Mouse (Mus musculus) lung, embryonic 14.5 days (tissue): ENCODE measurements around the gene Ccdc121. TPM values are rescaled to one million over a fixed set of nuclear protein-coding genes. Genes with fewer than 3 reads are reported as not detected.

ENCODE experiments used
- ATAC-seq: fragments of 200-750 bp; cut with Nextera tagmentation; 2 replicates; pipeline ENCODE4 v1.8.0; 2017; ENCODE audit warnings: mild to moderate bottlenecking, moderate TSS enrichment, moderate library complexity; ENCODE audit not compliant: insufficient read depth
- DNase-seq: peaks from one replicate; pipeline ENCODE4 v3.0.0-alpha.2; 2015
- H3K27ac ChIP-seq: fragments of 300-500 bp; sonication (generic); 2 replicates; pipeline ENCODE4 v1.5.1; 2014; ENCODE audit warnings: low read depth, mild to moderate bottlenecking, moderate library complexity
- H3K27me3 ChIP-seq: fragments of 300-500 bp; sonication (generic); 2 replicates; pipeline ENCODE4 v1.6.1; 2014; ENCODE audit warnings: low read length, control low read depth; ENCODE audit not compliant: insufficient read depth
- H3K36me3 ChIP-seq: fragments of 300-500 bp; sonication (generic); 2 replicates; pipeline ENCODE4 v1.6.1; 2014; ENCODE audit warnings: control low read depth; ENCODE audit not compliant: insufficient read depth
- H3K4me1 ChIP-seq: fragments of 300-500 bp; sonication (generic); 2 replicates; pipeline ENCODE4 v1.6.1; 2014; ENCODE audit warnings: antibody characterized with exemption, control low read depth; ENCODE audit not compliant: insufficient read depth
- H3K4me2 ChIP-seq: fragments of 300-500 bp; sonication (generic); 2 replicates; pipeline ENCODE4 v1.6.1; 2014; ENCODE audit warnings: mild to moderate bottlenecking
- H3K4me3 ChIP-seq: fragments of 300-500 bp; sonication (generic); 2 replicates; pipeline ENCODE4 v1.5.1; 2014; ENCODE audit warnings: low read depth, low read length
- H3K9ac ChIP-seq: fragments of 300-500 bp; sonication (generic); 2 replicates; pipeline ENCODE4 v1.6.1; 2014
- H3K9me3 ChIP-seq: fragments of 300-500 bp; sonication (generic); 2 replicates; pipeline ENCODE4 v1.6.1; 2016; ENCODE audit warnings: low read depth, low read length, control low read depth
- CTCF ChIP-seq: IDR thresholded peaks from 2 replicates; pipeline ENCODE4 v1.5.1; 2016; ENCODE audit warnings: antibody characterized with exemption, low read depth
- WGBS: fragments of 180-500 bp; shearing (Covaris S2); extraction: QIAGEN DNeasy Blood & Tissue Kit; methylation state at CpG from one replicate; pipeline ENCODE4 v1.1.7; 2014; 5-methylcytosine and 5-hydroxymethylcytosine counted together
- polyA plus RNA-seq: library from polyadenylated mRNA; unstranded; fragments of >200 nt; fragmentation: Nextera tagmentation; extraction: Ambion mirVana; gene quantifications from 2 replicates; pipeline ENCODE4 v1.2.1, GENCODE M21; 2014

Gene Ccdc121
- polyA plus RNA-seq, 1 experiment from 2014 or later = 0.20 TPM

DNA sequence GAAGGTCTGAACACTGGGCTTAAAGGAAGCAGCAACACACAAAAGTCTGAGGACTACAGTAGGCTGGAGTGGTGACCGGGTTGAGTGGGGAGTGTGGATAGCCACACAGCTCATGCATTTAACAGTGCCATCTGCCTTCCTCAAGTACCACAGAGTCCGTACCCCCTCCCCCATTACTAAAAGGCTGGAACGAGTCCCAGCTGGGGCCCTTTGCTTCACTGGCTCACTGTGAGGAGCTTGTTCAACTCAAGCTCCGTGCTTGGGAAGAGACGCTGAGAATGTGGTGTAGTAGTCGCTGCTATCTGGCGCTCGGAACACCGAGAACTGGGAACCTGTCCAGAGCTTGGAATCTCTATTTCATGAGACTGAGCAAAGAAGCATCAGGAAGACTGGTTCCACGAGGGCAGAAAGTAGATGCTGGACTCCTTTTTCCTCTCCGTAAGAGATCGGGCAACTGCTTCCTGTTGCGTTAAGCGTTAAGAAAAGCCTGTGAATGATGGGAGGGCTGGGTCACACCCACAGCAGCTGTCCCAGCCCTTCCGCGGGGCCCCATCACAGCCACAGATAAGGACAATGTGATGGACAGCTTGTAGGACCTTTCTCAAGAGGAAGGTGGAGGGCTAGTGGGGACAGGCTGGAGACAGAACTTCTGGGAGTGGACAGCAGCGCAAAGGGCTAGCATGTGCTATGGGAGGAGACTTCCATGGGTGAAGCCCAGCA lies 44.5 kb downstream of the Ccdc121 start:
- H3K27ac ChIP-seq = no peak overlapping the region
- peak overlapping the region; percentile 36 for H3K4me2 ChIP-seq
- ATAC-seq (peak; percentile 58), DNase-seq (peak; percentile 68)
- H3K4me1 ChIP-seq = peaks cover 7% of the 10 kb centered on the region; the same call in 1 of the 2 replicates
- H3K9ac ChIP-seq = no peak overlapping the region
- H3K36me3 ChIP-seq = no peaks in the 10 kb centered on the region
- H3K9me3 ChIP-seq = peaks cover 5% of the 10 kb centered on the region; the same call in 1 of the 2 replicates
- 44% methylated on average over 17 of the region's 17 CpGs for WGBS
- H3K27me3 ChIP-seq = no peaks in the 10 kb centered on the region
- no peak for TF ChIP-seq CTCF
- H3K4me3 ChIP-seq = no peak overlapping the region

DNA sequence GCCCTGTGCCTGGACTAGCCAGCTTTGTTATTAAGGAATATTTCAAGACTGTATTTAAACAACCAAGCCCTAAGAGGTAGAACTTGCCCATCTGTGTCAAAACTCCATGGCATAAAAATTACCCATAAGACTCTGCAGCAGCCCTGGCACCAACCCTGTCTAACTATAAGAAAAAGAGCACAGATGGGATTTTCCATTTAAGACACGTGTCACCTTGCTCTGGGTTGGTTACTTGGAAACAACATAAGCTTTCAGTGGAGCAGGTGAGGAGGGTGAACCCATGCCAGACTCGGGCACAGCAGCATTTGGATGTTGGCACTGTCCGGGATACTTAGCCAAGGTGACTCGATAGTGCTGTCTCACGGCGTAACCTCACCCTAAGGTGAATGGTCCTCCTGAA lies 45.2 kb downstream of the Ccdc121 start:
- Histone ChIP-seq H3K4me1 (peaks cover 7% of the 10 kb centered on the region; the same call in 1 of the 2 replicates), H3K4me2 (no peak overlapping the region), H3K27me3 (no peaks in the 10 kb centered on the region), H3K27ac (no peak overlapping the region), H3K9ac (no peak overlapping the region), H3K9me3 (no peaks in the 10 kb centered on the region; the same call in 1 of the 2 replicates), H3K4me3 (no peak overlapping the region), H3K36me3 (no peaks in the 10 kb centered on the region)
- no peak for TF ChIP-seq CTCF
- 90% methylated on average over 6 of the region's 6 CpGs for WGBS
- DNase-seq = no peak
- ATAC-seq = peak; percentile 5; the same call in 1 of the 2 replicates

DNA sequence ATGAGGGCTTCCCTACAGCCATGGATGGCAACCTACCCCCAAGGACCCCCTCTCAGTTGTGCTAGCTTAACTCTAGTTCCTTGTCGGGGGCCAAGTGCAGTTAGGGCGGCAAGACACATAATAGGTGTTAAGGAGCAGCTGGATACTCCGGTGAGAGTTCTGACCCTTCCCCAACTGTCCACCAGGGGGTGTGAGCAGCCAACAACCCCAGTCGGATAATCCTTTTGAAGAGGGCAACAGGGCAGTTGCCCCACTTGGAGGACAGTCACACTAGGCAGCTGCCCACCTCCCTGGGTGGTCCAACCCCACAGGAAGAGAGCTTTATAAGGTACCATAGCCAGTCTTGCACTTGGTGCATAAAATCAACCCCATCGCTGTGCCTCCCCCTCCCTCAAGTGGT lies 46.2 kb downstream of the Ccdc121 start:
- H3K9me3 ChIP-seq = no peaks in the 10 kb centered on the region
- no peak overlapping the region for H3K4me3 ChIP-seq
- peak; percentile 72 for TF ChIP-seq CTCF
- peak; percentile 44 for DNase-seq
- no peak overlapping the region for H3K4me2 ChIP-seq
- H3K27ac ChIP-seq = no peak overlapping the region
- no peaks in the 10 kb centered on the region for H3K36me3 ChIP-seq
- H3K4me1 ChIP-seq = peaks cover 7% of the 10 kb centered on the region; the same call in 1 of the 2 replicates
- no peak overlapping the region for H3K9ac ChIP-seq
- ATAC-seq = no peak
- H3K27me3 ChIP-seq = no peaks in the 10 kb centered on the region
- 43% methylated on average over 5 of the region's 5 CpGs for WGBS

DNA sequence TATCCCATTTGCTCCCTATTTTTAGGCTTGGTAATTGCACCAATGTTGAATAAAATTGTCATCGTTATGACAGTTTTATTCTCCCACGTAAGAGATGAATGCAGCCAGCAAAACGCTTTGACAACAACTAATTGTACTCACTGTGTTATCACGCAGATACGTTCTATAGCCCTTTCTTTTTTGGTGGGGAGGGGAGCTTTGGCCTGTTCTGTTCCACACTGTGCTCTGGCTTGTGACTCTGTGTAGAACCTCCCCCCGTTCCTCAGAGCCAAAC lies 48.4 kb downstream of the Ccdc121 start:
- Histone ChIP-seq H3K9me3 (no peaks in the 10 kb centered on the region), H3K27ac (no peak overlapping the region), H3K27me3 (no peaks in the 10 kb centered on the region), H3K4me1 (peaks cover 7% of the 10 kb centered on the region; the same call in 1 of the 2 replicates), H3K4me3 (no peak overlapping the region), H3K9ac (no peak overlapping the region), H3K36me3 (no peaks in the 10 kb centered on the region), H3K4me2 (no peak overlapping the region)
- 77% methylated on average over 6 of the region's 6 CpGs for WGBS
- TF ChIP-seq CTCF = no peak
- ATAC-seq (no peak), DNase-seq (no peak)

DNA sequence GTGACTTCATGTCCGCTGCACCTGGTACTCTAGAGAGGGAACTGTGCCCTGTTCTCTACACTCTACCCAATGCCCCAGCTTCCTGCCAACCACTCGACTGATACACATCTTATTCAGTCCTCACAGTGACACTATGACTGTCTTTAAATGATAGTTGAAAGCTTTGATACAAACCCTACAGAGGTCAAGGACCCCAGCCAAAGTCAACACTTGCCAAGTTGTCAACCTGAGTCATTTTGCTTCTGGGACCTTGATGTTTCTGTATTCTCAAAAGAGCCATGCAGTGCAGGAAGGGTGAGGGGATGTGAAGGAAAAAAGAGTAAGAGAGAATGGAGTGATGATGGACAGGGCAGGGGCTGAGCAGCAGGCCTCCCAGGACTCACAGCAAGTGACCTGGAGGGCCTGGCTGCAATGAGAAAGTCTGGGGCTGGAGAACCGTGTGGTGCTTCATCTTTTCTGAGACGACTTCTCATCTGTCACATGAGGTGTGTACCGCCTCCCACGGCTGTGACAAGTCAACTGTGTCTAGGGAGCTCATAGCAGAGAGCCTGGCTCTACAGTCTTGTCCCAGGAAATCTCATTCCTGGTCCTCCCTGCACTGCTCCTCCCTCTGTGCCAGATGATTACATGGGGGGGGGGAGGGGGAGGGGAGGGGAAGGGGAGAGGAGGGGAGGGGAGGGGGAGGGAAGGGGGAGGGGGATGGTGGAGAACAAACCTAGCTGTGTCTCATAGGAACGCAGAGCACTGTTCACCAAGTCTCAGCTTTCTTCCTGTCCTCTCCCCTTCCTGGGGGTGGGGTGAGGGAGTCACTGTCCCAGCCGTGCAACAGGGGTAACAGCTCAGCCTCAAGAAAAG lies 49.0 kb downstream of the Ccdc121 start:
- H3K27ac ChIP-seq = no peak overlapping the region
- H3K9me3 ChIP-seq = no peaks in the 10 kb centered on the region
- peaks cover 7% of the 10 kb centered on the region; the same call in 1 of the 2 replicates for H3K4me1 ChIP-seq
- no peak for TF ChIP-seq CTCF
- H3K9ac ChIP-seq = no peak overlapping the region
- no peak for ATAC-seq
- no peak overlapping the region for H3K4me2 ChIP-seq
- 36% methylated on average over 8 of the region's 8 CpGs for WGBS
- H3K36me3 ChIP-seq = no peaks in the 10 kb centered on the region
- no peak for DNase-seq
- no peak overlapping the region for H3K4me3 ChIP-seq
- no peaks in the 10 kb centered on the region for H3K27me3 ChIP-seq

DNA sequence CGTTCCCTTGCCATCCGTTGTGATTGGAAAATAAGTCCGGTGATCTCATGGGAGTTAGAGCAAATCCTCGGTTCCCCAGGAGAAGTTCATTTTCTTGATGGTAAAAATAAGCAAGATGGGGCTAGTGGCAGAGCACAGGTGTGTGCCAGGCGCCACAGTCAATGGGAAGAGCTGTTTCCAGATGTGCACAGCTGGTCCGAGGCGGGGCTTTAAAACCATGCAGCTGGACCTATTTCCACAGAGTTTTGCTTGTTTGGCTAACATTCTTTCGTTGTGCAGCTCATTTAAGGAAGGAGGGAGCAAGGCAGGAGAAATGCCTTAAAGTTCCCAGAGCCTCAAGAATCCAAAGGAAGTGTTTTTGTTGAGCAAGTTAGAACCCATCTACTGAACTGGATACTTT lies 49.8 kb downstream of the Ccdc121 start:
- no peak for TF ChIP-seq CTCF
- Histone ChIP-seq H3K27me3 (no peaks in the 10 kb centered on the region), H3K4me1 (peaks cover under 1% of the 10 kb centered on the region; the same call in 1 of the 2 replicates), H3K4me2 (no peak overlapping the region), H3K27ac (no peak overlapping the region), H3K9ac (no peak overlapping the region), H3K36me3 (no peaks in the 10 kb centered on the region), H3K4me3 (no peak overlapping the region), H3K9me3 (no peaks in the 10 kb centered on the region)
- 69% methylated on average over 8 of the region's 8 CpGs for WGBS
- no peak for ATAC-seq
- peak; percentile 30 for DNase-seq

DNA sequence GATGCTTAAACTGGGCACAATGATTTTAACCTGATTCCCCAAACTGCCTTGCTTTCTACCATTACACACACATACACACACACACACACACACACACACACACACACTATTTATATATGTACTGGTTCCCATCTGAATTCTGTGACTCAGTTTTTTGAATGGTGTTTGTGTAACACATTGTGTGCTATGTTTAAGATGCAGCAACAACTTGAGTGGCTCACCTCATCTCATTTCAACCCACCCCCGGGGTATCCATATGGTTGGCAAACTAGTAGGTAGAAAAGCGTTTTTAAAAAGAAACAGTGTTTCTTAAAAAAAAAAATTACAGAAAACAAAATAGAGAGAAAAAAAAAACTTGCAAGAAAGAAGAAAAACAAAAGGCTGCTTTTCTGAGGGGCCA lies 51.0 kb downstream of the Ccdc121 start:
- 73% methylated on average over 2 of the region's 2 CpGs for whole genome bisulfite sequencing
- no peaks in the 10 kb centered on the region for H3K27me3 ChIP-seq
- no peaks in the 10 kb centered on the region for H3K9me3 ChIP-seq
- ATAC-seq = no peak
- no peak overlapping the region for H3K4me3 ChIP-seq
- no peaks in the 10 kb centered on the region for H3K36me3 ChIP-seq
- no peak overlapping the region for H3K4me2 ChIP-seq
- no peak for TF ChIP-seq CTCF
- DNase-seq = no peak
- no peak overlapping the region for H3K27ac ChIP-seq
- H3K9ac ChIP-seq = no peak overlapping the region
- H3K4me1 ChIP-seq = no peaks in the 10 kb centered on the region

Other genes with a start within 250 kb of the Ccdc121 start
- 0.18 TPM in 1 of 2 replicates, not detected in the other for gene Cnih3, start 158.8 kb downstream of the Ccdc121 start, polyA plus RNA-seq
- 2.3 and 2.4 TPM in 2 replicates for gene Dnah14, start 65.1 kb upstream of the Ccdc121 start, polyA plus RNA-seq